Comparison of ENCODE assay signal across 8 mouse cellular contexts in genomic region chr5:110107581-110108304, GRCm38 (mm10). TPM values are rescaled to one million over a fixed set of nuclear protein-coding genes. Genes with fewer than 3 reads are reported as not detected.
A peak's percentile ranks its signal among the peaks of the same experiment; 100 is the strongest.
DNase-seq lines count a peak whose midpoint lies in the region; ATAC-seq and TF ChIP-seq lines count a peak whose summit lies in the region.

Gene Gtpbp6, minus strand, starts transcription at chr5:110108197.

- TF ChIP-seq CTCF in kidney, postnatal 0 days (IDR thresholded peaks at IDR 0.05; ENCODE audit: low read depth): no peak

- peak within 1 kb of the TSS; percentile 96 for H3K27ac ChIP-seq in heart, embryonic 12.5 days (ENCODE audit: poor library complexity, severe bottlenecking)
- H3K27ac ChIP-seq in kidney, postnatal 0 days: peak within 1 kb of the TSS; percentile 99
- H3K27ac ChIP-seq in liver, embryonic 11.5 days (ENCODE audit: low read depth, low read length): peak within 1 kb of the TSS; percentile 97
- peak within 1 kb of the TSS; percentile 98 for H3K27ac ChIP-seq in stomach, embryonic 14.5 days (ENCODE audit: low read length)

- H3K36me3 ChIP-seq in heart, embryonic 12.5 days: peaks cover 43% of the 10 kb centered on the region
- peaks cover 30% of the 10 kb centered on the region for H3K36me3 ChIP-seq in kidney, postnatal 0 days (ENCODE audit: insufficient read depth, low read length)
- H3K36me3 ChIP-seq in liver, embryonic 11.5 days (ENCODE audit: control insufficient read depth, insufficient read depth, low read length): peaks cover 36% of the 10 kb centered on the region
- peaks cover 35% of the 10 kb centered on the region for H3K36me3 ChIP-seq in stomach, embryonic 14.5 days (ENCODE audit: control insufficient read depth, insufficient read depth, low read length)

- peak; percentile 87 for ATAC-seq in erythroid progenitor cell, adult 5-6 weeks (replicated peaks; ENCODE audit: low FRiP score, poor library complexity, severe bottlenecking)
- peak; percentile 91 for ATAC-seq in heart, embryonic 12.5 days (ENCODE audit: insufficient number of reproducible peaks, low FRiP score)
- peak; percentile 89 for ATAC-seq in kidney, postnatal 0 days (replicated peaks; ENCODE audit: low FRiP score, low read depth)
- ATAC-seq in liver, embryonic 11.5 days (replicated peaks; ENCODE audit: low FRiP score): peak; percentile 82
- peak; percentile 90 for ATAC-seq in stomach, embryonic 14.5 days (ENCODE audit: insufficient number of reproducible peaks, insufficient read depth, low FRiP score, low read depth)

- peak within 1 kb of the TSS; percentile 69 for H3K4me3 ChIP-seq in heart, embryonic 12.5 days
- H3K4me3 ChIP-seq in kidney, postnatal 0 days (replicated peaks; ENCODE audit: low read depth, low read length): peak within 1 kb of the TSS; percentile 76
- H3K4me3 ChIP-seq in liver, embryonic 11.5 days (ENCODE audit: low read depth, low read length): peak within 1 kb of the TSS; percentile 87
- peak within 1 kb of the TSS; percentile 81 for H3K4me3 ChIP-seq in stomach, embryonic 14.5 days (ENCODE audit: low read depth, low read length)

- peak within 1 kb of the TSS; percentile 94 for H3K4me2 ChIP-seq in heart, embryonic 12.5 days
- peak within 1 kb of the TSS; percentile 84 for H3K4me2 ChIP-seq in kidney, postnatal 0 days (ENCODE audit: low read length)
- H3K4me2 ChIP-seq in liver, embryonic 11.5 days: peak within 1 kb of the TSS; percentile 97
- peak within 1 kb of the TSS; percentile 80 for H3K4me2 ChIP-seq in stomach, embryonic 14.5 days (replicated peaks; ENCODE audit: low read depth, low read length)

- no peaks in the 10 kb centered on the region for H3K27me3 ChIP-seq in heart, embryonic 12.5 days (replicated peaks)
- no peaks in the 10 kb centered on the region for H3K27me3 ChIP-seq in kidney, postnatal 0 days (ENCODE audit: insufficient read depth, low read length)
- H3K27me3 ChIP-seq in liver, embryonic 11.5 days (replicated peaks; ENCODE audit: control insufficient read depth, insufficient read depth, low read length): no peaks in the 10 kb centered on the region
- no peaks in the 10 kb centered on the region for H3K27me3 ChIP-seq in stomach, embryonic 14.5 days (ENCODE audit: control insufficient read depth, insufficient read depth, low read length)

- peak; percentile 97 for DNase-seq in CD4-positive helper T cell, adult 2 months (ENCODE audit: low read depth, low spot score)
- DNase-seq in brain, embryonic 18.5 days (ENCODE audit: low read depth, low spot score): peak; percentile 94
- DNase-seq in kidney, postnatal 0 days (ENCODE audit: low spot score): peak; percentile 98
- DNase-seq in liver, embryonic 11.5 days (ENCODE audit: low spot score): peak; percentile 91
- peak; percentile 97 for DNase-seq in naive thymus-derived CD4-positive, alpha-beta T cell, adult 2 months (ENCODE audit: low read depth)

- H3K9ac ChIP-seq in heart, embryonic 12.5 days: peak within 1 kb of the TSS; percentile 75
- peak within 1 kb of the TSS; percentile 93 for H3K9ac ChIP-seq in kidney, postnatal 0 days (ENCODE audit: low read depth, low read length)
- H3K9ac ChIP-seq in liver, embryonic 11.5 days (ENCODE audit: low read depth, low read length): peak within 1 kb of the TSS; percentile 90
- peak within 1 kb of the TSS; percentile 75 for H3K9ac ChIP-seq in stomach, embryonic 14.5 days (replicated peaks; ENCODE audit: low read depth, low read length)

- WGBS in heart, embryonic 12.5 days: under 1% methylated on average over 70 of the region's 71 CpGs
- WGBS in kidney, postnatal 0 days: under 1% methylated on average over 70 of the region's 71 CpGs
- WGBS in liver, embryonic 11.5 days: under 1% methylated on average over 70 of the region's 71 CpGs
- WGBS in stomach, embryonic 14.5 days: under 1% methylated on average over 71 of the region's 71 CpGs

- H3K4me1 ChIP-seq in heart, embryonic 12.5 days (replicated peaks): peaks cover 14% of the 10 kb centered on the region
- 0 out of 2 replicates have a peak, but pooled peaks cover 4% of the 10 kb centered on the region for H3K4me1 ChIP-seq in kidney, postnatal 0 days (replicated peaks; ENCODE audit: insufficient read depth, low read length)
- peaks cover 14% of the 10 kb centered on the region for H3K4me1 ChIP-seq in liver, embryonic 11.5 days (replicated peaks; ENCODE audit: control insufficient read depth, insufficient read depth, low read length)
- H3K4me1 ChIP-seq in stomach, embryonic 14.5 days (ENCODE audit: control insufficient read depth, insufficient read depth, low read length): peaks cover 9% of the 10 kb centered on the region; the same call in 1 of the 2 replicates

- 0 out of 2 replicates have a peak, but pooled peaks cover 3% of the 10 kb centered on the region for H3K9me3 ChIP-seq in heart, embryonic 12.5 days (replicated peaks)
- H3K9me3 ChIP-seq in kidney, postnatal 0 days (replicated peaks; ENCODE audit: low read length): no peaks in the 10 kb centered on the region
- H3K9me3 ChIP-seq in liver, embryonic 11.5 days (ENCODE audit: control insufficient read depth, low read length): no peaks in the 10 kb centered on the region
- peaks cover 3% of the 10 kb centered on the region; the same call in 1 of the 2 replicates for H3K9me3 ChIP-seq in stomach, embryonic 14.5 days (ENCODE audit: control insufficient read depth, low read depth, low read length)

RNA-seq across cellular contexts. Expression of gene Gtpbp6, which starts in this region (rescaled TPM):
- 2.5 TPM in 1 of 2 replicates, not detected in the other for total RNA-seq in erythroid progenitor cell, adult 5-6 weeks (2015; ENCODE audit: low replicate concordance)
- 8.5 TPM in 1 of 2 replicates, not detected in the other for total RNA-seq in erythroid progenitor cell, adult 5-6 weeks (2017; ENCODE audit: low replicate concordance)
- 25.1 and 25.4 TPM in 2 replicates for polyA plus RNA-seq in heart, embryonic 12.5 days (2016; fragmentation: Nextera tagmentation; extraction: Ambion mirVana)
- 26.4 and 28.3 TPM in 2 replicates for polyA plus RNA-seq in kidney, postnatal 0 days (2015; fragmentation: Nextera tagmentation; extraction: Ambion mirVana)
- polyA plus RNA-seq in liver, embryonic 11.5 days (2014; fragmentation: Nextera tagmentation; extraction: Ambion mirVana): 18.7 and 20.9 TPM in 2 replicates
- 27.1 and 30.8 TPM in 2 replicates for polyA plus RNA-seq in stomach, embryonic 14.5 days (2014; fragmentation: Nextera tagmentation; extraction: Ambion mirVana)

Comparison
In these comparisons a context has a peak if more than half of its experiments do, and no peak if none do; other contexts are left out.
1. Peak in every context shown above with its lines: DNase-seq, ATAC-seq, H3K4me3 ChIP-seq and H3K27ac ChIP-seq.